Mouse (Mus musculus) brown adipose tissue, adult 24 weeks (tissue): ENCODE measurements around the gene Ppp2ca. TPM values are rescaled to one million over a fixed set of nuclear protein-coding genes. Genes with fewer than 3 reads are reported as not detected.

Source experiments
- H3K27ac ChIP-seq: fragments of 200-500 bp; replicated peaks from 2 replicates; pipeline ENCODE4 v1.5.1; 2012; ENCODE audit warnings: low read depth, mild to moderate bottlenecking, low read length
- H3K4me1 ChIP-seq: fragments of 200-500 bp; 2 replicates; pipeline ENCODE4 v1.6.1; 2012; ENCODE audit warnings: low read length, mixed read lengths; ENCODE audit not compliant: control insufficient read depth, insufficient read depth, insufficient read length
- H3K4me3 ChIP-seq: fragments of 200-500 bp; 2 replicates; pipeline ENCODE4 v1.5.1; 2012; ENCODE audit warnings: low read depth, mild to moderate bottlenecking, low read length, moderate library complexity; ENCODE audit not compliant: insufficient read depth
- polyA plus RNA-seq: library from polyadenylated mRNA; stranded (reverse); fragments of >200 nt; gene quantifications from 2 replicates; pipeline ENCODE4 v1.2.4, GENCODE M21; 2012; ENCODE audit not compliant: missing spikeins, insufficient read depth, insufficient read length

The Ppp2ca gene
- polyA plus RNA-seq, 1 experiment, result 59.4 TPM

- no peak overlapping the region for H3K4me3 ChIP-seq
- peaks cover 5% of the 10 kb centered on the region; the same call in 1 of the 2 replicates for H3K4me1 ChIP-seq
- no peak overlapping the region for H3K27ac ChIP-seq
Measured at GRCm38 (mm10) chr11:52077939-52078338, 20.5 kb upstream of the Ppp2ca start.

- peaks cover 5% of the 10 kb centered on the region; the same call in 1 of the 2 replicates for H3K4me1 ChIP-seq
- no peak overlapping the region for H3K27ac ChIP-seq
- H3K4me3 ChIP-seq, result no peak overlapping the region
Measured at GRCm38 (mm10) chr11:52079978-52080377, 18.5 kb upstream of the Ppp2ca start.

- Histone ChIP-seq H3K27ac (no peak overlapping the region), H3K4me3 (no peak overlapping the region), H3K4me1 (peaks cover 5% of the 10 kb centered on the region; the same call in 1 of the 2 replicates)
Measured at GRCm38 (mm10) chr11:52080656-52081055, 17.8 kb upstream of the Ppp2ca start.

- Histone ChIP-seq H3K4me3 (no peak overlapping the region), H3K4me1 (peaks cover 3% of the 10 kb centered on the region), H3K27ac (no peak overlapping the region)
Measured at GRCm38 (mm10) chr11:52085857-52086203, 12.7 kb upstream of the Ppp2ca start.

- peaks cover 3% of the 10 kb centered on the region for H3K4me1 ChIP-seq
- H3K27ac ChIP-seq, result no peak overlapping the region
- H3K4me3 ChIP-seq, result no peak overlapping the region
Measured at GRCm38 (mm10) chr11:52086204-52086864, 12.1 kb upstream of the Ppp2ca start.

GRCm38 (mm10) chr11:52089291-52089690, 9.2 kb upstream of the Ppp2ca start:
- no peak overlapping the region for H3K27ac ChIP-seq
- H3K4me3 ChIP-seq, result no peak overlapping the region
- H3K4me1 ChIP-seq, result peaks cover 3% of the 10 kb centered on the region

- H3K4me1 ChIP-seq, result peaks cover 8% of the 10 kb centered on the region
- H3K27ac ChIP-seq, result no peak overlapping the region
- no peak overlapping the region for H3K4me3 ChIP-seq
Measured at GRCm38 (mm10) chr11:52091261-52091660, 7.2 kb upstream of the Ppp2ca start.

- no peak overlapping the region for H3K4me3 ChIP-seq
- H3K4me1 ChIP-seq, result peaks cover 11% of the 10 kb centered on the region; the same call in 1 of the 2 replicates
- peak overlapping the region; percentile 96 for H3K27ac ChIP-seq
Measured at GRCm38 (mm10) chr11:52094568-52094967, 3.9 kb upstream of the Ppp2ca start.

GRCm38 (mm10) chr11:52097016-52097415, 1.5 kb upstream of the Ppp2ca start:
- no peak overlapping the region for H3K27ac ChIP-seq
- H3K4me3 ChIP-seq, result no peak overlapping the region
- H3K4me1 ChIP-seq, result peaks cover 20% of the 10 kb centered on the region; the same call in 1 of the 2 replicates

GRCm38 (mm10) chr11:52097596-52097995, 885 bp upstream of the Ppp2ca start:
- H3K4me1 ChIP-seq, result peaks cover 20% of the 10 kb centered on the region; the same call in 1 of the 2 replicates
- H3K27ac ChIP-seq, result peak overlapping the region; percentile 93
- H3K4me3 ChIP-seq, result no peak overlapping the region

GRCm38 (mm10) chr11:52099031-52099761, 715 bp downstream of the Ppp2ca start:
- Histone ChIP-seq H3K4me1 (peaks cover 24% of the 10 kb centered on the region), H3K27ac (peak overlapping the region; percentile 99), H3K4me3 (peak overlapping the region; percentile 100)

- Histone ChIP-seq H3K4me3 (peak overlapping the region; percentile 100), H3K27ac (peak overlapping the region; percentile 99), H3K4me1 (peaks cover 28% of the 10 kb centered on the region)
Measured at GRCm38 (mm10) chr11:52099771-52100219, 1.3 kb downstream of the Ppp2ca start.

GRCm38 (mm10) chr11:52102977-52103376, 4.5 kb downstream of the Ppp2ca start:
- Histone ChIP-seq H3K27ac (no peak overlapping the region), H3K4me3 (no peak overlapping the region), H3K4me1 (peaks cover 28% of the 10 kb centered on the region)

- Histone ChIP-seq H3K4me3 (no peak overlapping the region), H3K4me1 (peaks cover 29% of the 10 kb centered on the region), H3K27ac (no peak overlapping the region)
Measured at GRCm38 (mm10) chr11:52105503-52105902, 7.0 kb downstream of the Ppp2ca start.

GRCm38 (mm10) chr11:52106037-52106436, 7.6 kb downstream of the Ppp2ca start:
- no peak overlapping the region for H3K4me3 ChIP-seq
- no peak overlapping the region for H3K27ac ChIP-seq
- H3K4me1 ChIP-seq, result peaks cover 29% of the 10 kb centered on the region

GRCm38 (mm10) chr11:52106438-52106837, 8.0 kb downstream of the Ppp2ca start:
- Histone ChIP-seq H3K27ac (no peak overlapping the region), H3K4me1 (peaks cover 24% of the 10 kb centered on the region), H3K4me3 (no peak overlapping the region)
